Mouse (Mus musculus): ENCODE measurements around the gene Cpne9. TPM values are rescaled to one million over a fixed set of nuclear protein-coding genes. Genes with fewer than 3 reads are reported as not detected.
A peak's percentile ranks its signal among the peaks of the same experiment; 100 is the strongest.

The Cpne9 gene
- polyA plus RNA-seq, 1 experiment from 2014 or later, result 0.07 TPM

GRCm38 (mm10) chr6:113306986-113307349 lies 24.9 kb downstream of the Cpne9 start, which contains the start of gene Brpf1:
TSS of gene Brpf1 (plus strand) at chr6:113307137.
- under 1% methylated on average over 32 of the region's 32 CpGs for WGBS
- Histone ChIP-seq H3K9me3 (ENCODE audit: control insufficient read depth, low read length) (no peaks in the 10 kb centered on the region), H3K4me1 (ENCODE audit: control insufficient read depth in 2 of 2, insufficient read depth in 2 of 2, low read length in 2 of 2) (peaks cover 4 to 22% of the 10 kb centered on the region in 2 experiments), H3K9ac (ENCODE audit: low read length) (peak within 1 kb of the TSS; percentile 94), H3K27me3 (ENCODE audit: control insufficient read depth, insufficient read depth, low read length) (no peaks in the 10 kb centered on the region), H3K36me3 (ENCODE audit: control insufficient read depth, insufficient read depth, low read length) (peaks cover 21% of the 10 kb centered on the region), H3K4me3 (ENCODE audit: control insufficient read depth in 1 of 2, insufficient read depth in 1 of 2, low read depth in 1 of 2, low read length in 2 of 2) (peak within 1 kb of the TSS; percentile 89 to 93), H3K27ac (replicated peaks in 1 of 2; ENCODE audit: control insufficient read depth in 1 of 2, insufficient read depth in 1 of 2, low read depth in 2 of 2, low read length in 2 of 2) (peak within 1 kb of the TSS; percentile 99), H3K4me2 (ENCODE audit: low read length) (peak within 1 kb of the TSS; percentile 84)
- ATAC-seq (ENCODE audit: insufficient number of reproducible peaks, insufficient read depth, low FRiP score, low read depth), result no peak

- Histone ChIP-seq H3K9ac (ENCODE audit: low read length) (peak overlapping the region; percentile 94), H3K27me3 (ENCODE audit: control insufficient read depth, insufficient read depth, low read length) (no peaks in the 10 kb centered on the region), H3K9me3 (ENCODE audit: control insufficient read depth, low read length) (no peaks in the 10 kb centered on the region), H3K4me2 (ENCODE audit: low read length) (peak overlapping the region; percentile 84), H3K36me3 (ENCODE audit: control insufficient read depth, insufficient read depth, low read length) (peaks cover 27% of the 10 kb centered on the region), H3K27ac (replicated peaks in 1 of 2; ENCODE audit: control insufficient read depth in 1 of 2, insufficient read depth in 1 of 2, low read depth in 2 of 2, low read length in 2 of 2) (peak overlapping the region; percentile 99; a peak in 3 of 4 replicates), H3K4me1 (ENCODE audit: control insufficient read depth in 2 of 2, insufficient read depth in 2 of 2, low read length in 2 of 2) (peaks cover 4 to 27% of the 10 kb centered on the region in 2 experiments), H3K4me3 (ENCODE audit: control insufficient read depth in 1 of 2, insufficient read depth in 1 of 2, low read depth in 1 of 2, low read length in 2 of 2) (peak overlapping the region; percentile 89 to 93)
- 1% methylated on average over 24 of the region's 34 CpGs for WGBS
- ATAC-seq (ENCODE audit: insufficient number of reproducible peaks, insufficient read depth, low FRiP score, low read depth), result no peak
Measured at GRCm38 (mm10) chr6:113307481-113308121, 25.5 kb downstream of the Cpne9 start.

GRCm38 (mm10) chr6:113308141-113308540 lies 26.0 kb downstream of the Cpne9 start:
- WGBS, result 26% methylated on average over 5 of the region's 5 CpGs
- ATAC-seq (ENCODE audit: insufficient number of reproducible peaks, insufficient read depth, low FRiP score, low read depth), result no peak

GRCm38 (mm10) chr6:113315972-113316371 lies 33.9 kb downstream of the Cpne9 start:
- Histone ChIP-seq H3K36me3 (ENCODE audit: control insufficient read depth, insufficient read depth, low read length) (peaks cover 96% of the 10 kb centered on the region), H3K27ac (replicated peaks in 1 of 2; ENCODE audit: control insufficient read depth in 1 of 2, insufficient read depth in 1 of 2, low read depth in 2 of 2, low read length in 2 of 2) (no peak overlapping the region), H3K9ac (ENCODE audit: low read length) (no peak overlapping the region), H3K4me1 (ENCODE audit: control insufficient read depth in 2 of 2, insufficient read depth in 2 of 2, low read length in 2 of 2) (peaks cover 0 to 20% of the 10 kb centered on the region in 2 experiments; a peak in 2 of 4 replicates), H3K4me3 (ENCODE audit: control insufficient read depth in 1 of 2, insufficient read depth in 1 of 2, low read depth in 1 of 2, low read length in 2 of 2) (no peak overlapping the region), H3K4me2 (ENCODE audit: low read length) (no peak overlapping the region), H3K9me3 (ENCODE audit: control insufficient read depth, low read length) (no peaks in the 10 kb centered on the region), H3K27me3 (ENCODE audit: control insufficient read depth, insufficient read depth, low read length) (no peaks in the 10 kb centered on the region)
- ATAC-seq (ENCODE audit: insufficient number of reproducible peaks, insufficient read depth, low FRiP score, low read depth), result no peak
- WGBS, result 92% methylated on average over 3 of the region's 3 CpGs

More at GRCm38 (mm10) chr6:113308141-113308540, 26.0 kb downstream of the Cpne9 start:
- Histone ChIP-seq H3K4me3 (ENCODE audit: control insufficient read depth in 1 of 2, insufficient read depth in 1 of 2, low read depth in 1 of 2, low read length in 2 of 2) (peak overlapping the region; percentile 89 to 93), H3K4me1 (ENCODE audit: control insufficient read depth in 2 of 2, insufficient read depth in 2 of 2, low read length in 2 of 2) (peaks cover 4 to 31% of the 10 kb centered on the region in 2 experiments), H3K27ac (replicated peaks in 1 of 2; ENCODE audit: control insufficient read depth in 1 of 2, insufficient read depth in 1 of 2, low read depth in 2 of 2, low read length in 2 of 2) (peak overlapping the region in 1 of 2 experiments; percentile 99; a peak in 2 of 4 replicates), H3K9me3 (ENCODE audit: control insufficient read depth, low read length) (no peaks in the 10 kb centered on the region), H3K36me3 (ENCODE audit: control insufficient read depth, insufficient read depth, low read length) (peaks cover 32% of the 10 kb centered on the region), H3K4me2 (ENCODE audit: low read length) (peak overlapping the region; percentile 84), H3K9ac (ENCODE audit: low read length) (peak overlapping the region; percentile 94), H3K27me3 (ENCODE audit: control insufficient read depth, insufficient read depth, low read length) (no peaks in the 10 kb centered on the region)

- Histone ChIP-seq H3K4me2 (ENCODE audit: low read length) (peak within 1 kb of the TSS; percentile 81), H3K9me3 (ENCODE audit: control insufficient read depth, low read length) (no peaks in the 10 kb centered on the region), H3K27ac (replicated peaks in 1 of 2; ENCODE audit: control insufficient read depth in 1 of 2, insufficient read depth in 1 of 2, low read depth in 2 of 2, low read length in 2 of 2) (peak within 1 kb of the TSS; percentile 92 to 95), H3K4me1 (ENCODE audit: control insufficient read depth in 2 of 2, insufficient read depth in 2 of 2, low read length in 2 of 2) (peaks cover 0 to 5% of the 10 kb centered on the region in 2 experiments; a peak in 1 of 4 replicates), H3K4me3 (ENCODE audit: control insufficient read depth in 1 of 2, insufficient read depth in 1 of 2, low read depth in 1 of 2, low read length in 2 of 2) (peak within 1 kb of the TSS; percentile 61 to 94), H3K36me3 (ENCODE audit: control insufficient read depth, insufficient read depth, low read length) (peaks cover 57% of the 10 kb centered on the region), H3K27me3 (ENCODE audit: control insufficient read depth, insufficient read depth, low read length) (no peaks in the 10 kb centered on the region), H3K9ac (ENCODE audit: low read length) (peak within 1 kb of the TSS; percentile 85)
- under 1% methylated on average over 52 of the region's 52 CpGs for WGBS
- ATAC-seq (ENCODE audit: insufficient number of reproducible peaks, insufficient read depth, low FRiP score, low read depth), result peak; percentile 97
Measured at GRCm38 (mm10) chr6:113326533-113327315, 44.6 kb downstream of the Cpne9 start, which contains the start of gene Ogg1. TSS of gene Ogg1 (plus strand) at chr6:113326972.

GRCm38 (mm10) chr6:113329396-113329795 lies 47.3 kb downstream of the Cpne9 start:
- Histone ChIP-seq H3K27me3 (ENCODE audit: control insufficient read depth, insufficient read depth, low read length) (no peaks in the 10 kb centered on the region), H3K27ac (replicated peaks in 1 of 2; ENCODE audit: control insufficient read depth in 1 of 2, insufficient read depth in 1 of 2, low read depth in 2 of 2, low read length in 2 of 2) (no peak overlapping the region), H3K4me3 (ENCODE audit: control insufficient read depth in 1 of 2, insufficient read depth in 1 of 2, low read depth in 1 of 2, low read length in 2 of 2) (no peak overlapping the region), H3K9me3 (ENCODE audit: control insufficient read depth, low read length) (no peaks in the 10 kb centered on the region), H3K4me1 (ENCODE audit: control insufficient read depth in 2 of 2, insufficient read depth in 2 of 2, low read length in 2 of 2) (peaks cover 10 to 17% of the 10 kb centered on the region in 2 experiments), H3K36me3 (ENCODE audit: control insufficient read depth, insufficient read depth, low read length) (peaks cover 46% of the 10 kb centered on the region), H3K9ac (ENCODE audit: low read length) (no peak overlapping the region), H3K4me2 (ENCODE audit: low read length) (no peak overlapping the region)
- no peak for ATAC-seq (ENCODE audit: insufficient number of reproducible peaks, insufficient read depth, low FRiP score, low read depth)
- WGBS, result 73% methylated on average over 1 of the region's 1 CpGs

GRCm38 (mm10) chr6:113330547-113330946 lies 48.4 kb downstream of the Cpne9 start:
- Histone ChIP-seq H3K4me1 (ENCODE audit: control insufficient read depth in 2 of 2, insufficient read depth in 2 of 2, low read length in 2 of 2) (peaks cover 10 to 17% of the 10 kb centered on the region in 2 experiments), H3K27me3 (ENCODE audit: control insufficient read depth, insufficient read depth, low read length) (no peaks in the 10 kb centered on the region), H3K4me2 (ENCODE audit: low read length) (no peak overlapping the region), H3K9ac (ENCODE audit: low read length) (no peak overlapping the region), H3K27ac (replicated peaks in 1 of 2; ENCODE audit: control insufficient read depth in 1 of 2, insufficient read depth in 1 of 2, low read depth in 2 of 2, low read length in 2 of 2) (no peak overlapping the region), H3K36me3 (ENCODE audit: control insufficient read depth, insufficient read depth, low read length) (peaks cover 46% of the 10 kb centered on the region), H3K4me3 (ENCODE audit: control insufficient read depth in 1 of 2, insufficient read depth in 1 of 2, low read depth in 1 of 2, low read length in 2 of 2) (no peak overlapping the region), H3K9me3 (ENCODE audit: control insufficient read depth, low read length) (no peaks in the 10 kb centered on the region)
- no peak for ATAC-seq (ENCODE audit: insufficient number of reproducible peaks, insufficient read depth, low FRiP score, low read depth)
- 49% methylated on average over 2 of the region's 2 CpGs for WGBS
